Mouse (Mus musculus) liver, embryonic 11.5 days (tissue): ENCODE results near the gene Psmb11. TPM values are rescaled to one million over a fixed set of nuclear protein-coding genes. Genes with fewer than 3 reads are reported as not detected.

Experiments used
- ATAC-seq: fragments of 200-750 bp; cut with Nextera tagmentation; replicated peaks from 2 replicates; pipeline ENCODE4 v1.8.0; 2017; ENCODE audit warnings: moderate number of reproducible peaks, mild to moderate bottlenecking, moderate TSS enrichment, moderate library complexity; ENCODE audit not compliant: low FRiP score
- DNase-seq: peaks from one replicate; pipeline ENCODE4 v3.0.0-alpha.2; 2017; ENCODE audit warnings: low spot score
- H3K27ac ChIP-seq: fragments of 300-500 bp; sonication (generic); 2 replicates; pipeline ENCODE4 v1.5.1; 2014; ENCODE audit warnings: mild to moderate bottlenecking, low read depth, low read length, control low read depth
- H3K27me3 ChIP-seq: fragments of 300-500 bp; sonication (generic); replicated peaks from 2 replicates; pipeline ENCODE4 v1.6.1; 2014; ENCODE audit warnings: low read length, mixed read lengths; ENCODE audit not compliant: control insufficient read depth, insufficient read depth
- H3K36me3 ChIP-seq: fragments of 300-500 bp; sonication (generic); 2 replicates; pipeline ENCODE4 v1.6.1; 2014; ENCODE audit warnings: mild to moderate bottlenecking, low read length, moderate library complexity, mixed read lengths; ENCODE audit not compliant: control insufficient read depth, insufficient read depth
- H3K4me1 ChIP-seq: fragments of 300-500 bp; sonication (generic); replicated peaks from 2 replicates; pipeline ENCODE4 v1.6.1; 2014; ENCODE audit warnings: low read length, mixed read lengths; ENCODE audit not compliant: control insufficient read depth, insufficient read depth
- H3K4me2 ChIP-seq: fragments of 300-500 bp; sonication (generic); 2 replicates; pipeline ENCODE4 v1.6.1; 2014; ENCODE audit warnings: mild to moderate bottlenecking, control low read depth, moderate library complexity
- H3K4me3 ChIP-seq: fragments of 300-500 bp; sonication (generic); 2 replicates; pipeline ENCODE4 v1.5.1; 2014; ENCODE audit warnings: low read depth, low read length, control low read depth
- H3K9ac ChIP-seq: fragments of 300-500 bp; sonication (generic); 2 replicates; pipeline ENCODE4 v1.6.1; 2014; ENCODE audit warnings: low read depth, low read length, control low read depth
- H3K9me3 ChIP-seq: fragments of 300-500 bp; sonication (generic); 2 replicates; pipeline ENCODE4 v1.6.1; 2016; ENCODE audit warnings: low read length, inconsistent platforms, mixed read lengths; ENCODE audit not compliant: control insufficient read depth
- WGBS: fragments of 180-500 bp; shearing (Covaris S2); extraction: QIAGEN DNeasy Blood & Tissue Kit; methylation state at CpG from one replicate; pipeline ENCODE4 v1.1.7; 2014; 5-methylcytosine and 5-hydroxymethylcytosine counted together
- polyA plus RNA-seq: library from polyadenylated mRNA; unstranded; fragments of >200 nt; fragmentation: Nextera tagmentation; extraction: Ambion mirVana; gene quantifications from 2 replicates; pipeline ENCODE4 v1.2.1, GENCODE M21; 2014

The Psmb11 gene
- polyA plus RNA-seq, 1 experiment from 2014 or later: not detected

DNA sequence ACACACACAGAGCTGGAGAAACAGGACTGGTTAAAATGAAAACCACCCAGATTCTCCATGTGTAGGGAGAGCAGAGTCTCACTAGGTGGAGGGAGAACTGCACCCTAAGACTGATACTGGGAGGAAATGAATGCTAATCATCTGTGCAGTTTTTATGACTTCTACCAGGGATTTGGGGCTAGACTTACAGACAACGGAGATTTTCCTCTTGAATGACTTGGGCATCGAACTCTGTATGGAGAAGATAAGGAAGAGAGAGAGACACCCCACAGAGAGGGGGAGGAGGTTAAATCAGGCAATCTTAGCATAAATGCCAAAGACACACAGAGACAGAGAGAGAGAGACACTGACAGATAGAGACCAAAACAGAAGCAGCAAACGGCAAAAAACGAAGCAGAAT is 26.7 kb downstream of the Psmb11 start:
- 59% methylated on average over 4 of the region's 4 CpGs for WGBS
- Histone ChIP-seq H3K9ac (no peak overlapping the region), H3K9me3 (no peaks in the 10 kb centered on the region), H3K36me3 (peaks cover 72% of the 10 kb centered on the region), H3K27me3 (no peaks in the 10 kb centered on the region), H3K4me3 (no peak overlapping the region), H3K4me1 (peaks cover 17% of the 10 kb centered on the region), H3K27ac (no peak overlapping the region), H3K4me2 (no peak overlapping the region)
- DNase-seq: no peak
- ATAC-seq: no peak

DNA sequence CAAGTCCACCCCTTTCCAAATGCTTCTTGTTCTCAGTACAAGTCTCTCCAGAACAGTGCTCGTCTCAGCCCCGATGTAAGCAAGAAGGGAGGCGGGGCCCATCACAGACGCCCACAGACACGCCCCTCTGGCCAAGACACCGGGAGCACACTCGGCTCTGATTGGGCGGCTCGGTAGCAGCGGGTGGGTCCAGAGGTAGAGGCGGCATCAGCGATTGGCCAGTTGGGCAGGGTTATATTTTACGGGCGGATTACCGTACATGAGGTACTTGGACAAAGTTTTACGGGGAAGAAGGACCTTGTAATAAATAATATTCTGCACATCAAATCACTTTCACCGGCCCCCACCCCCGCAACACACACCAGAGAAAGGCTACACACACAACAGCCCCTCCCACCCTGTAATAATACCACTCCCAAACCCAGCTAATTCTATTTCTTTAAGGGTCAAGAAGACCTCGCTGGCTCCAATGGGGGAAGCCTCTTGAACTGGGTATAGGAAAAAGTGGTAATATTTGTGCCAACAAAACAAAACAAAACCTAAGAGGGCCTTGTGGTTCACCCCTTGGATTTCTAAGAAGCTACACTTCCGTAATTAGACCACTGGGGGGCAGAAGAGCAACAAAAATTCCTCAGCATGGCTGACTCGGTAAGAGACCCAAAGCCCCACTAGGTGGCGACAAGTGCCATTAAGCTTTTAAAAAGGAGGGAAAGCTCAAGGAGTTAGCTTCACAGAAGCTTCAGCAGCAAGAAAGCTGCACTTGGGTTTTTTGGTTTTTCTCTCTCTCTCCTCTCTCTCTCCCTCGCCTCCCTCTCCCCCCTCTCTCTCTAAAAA is 29.6 kb downstream of the Psmb11 start:
- Histone ChIP-seq H3K4me2 (no peak overlapping the region), H3K9ac (no peak overlapping the region), H3K36me3 (peaks cover 56% of the 10 kb centered on the region), H3K4me1 (peaks cover 27% of the 10 kb centered on the region), H3K27me3 (no peaks in the 10 kb centered on the region), H3K4me3 (no peak overlapping the region), H3K27ac (no peak overlapping the region), H3K9me3 (no peaks in the 10 kb centered on the region)
- DNase-seq (peak; percentile 70), ATAC-seq (peak; percentile 44)
- 63% methylated on average over 23 of the region's 23 CpGs for WGBS

DNA sequence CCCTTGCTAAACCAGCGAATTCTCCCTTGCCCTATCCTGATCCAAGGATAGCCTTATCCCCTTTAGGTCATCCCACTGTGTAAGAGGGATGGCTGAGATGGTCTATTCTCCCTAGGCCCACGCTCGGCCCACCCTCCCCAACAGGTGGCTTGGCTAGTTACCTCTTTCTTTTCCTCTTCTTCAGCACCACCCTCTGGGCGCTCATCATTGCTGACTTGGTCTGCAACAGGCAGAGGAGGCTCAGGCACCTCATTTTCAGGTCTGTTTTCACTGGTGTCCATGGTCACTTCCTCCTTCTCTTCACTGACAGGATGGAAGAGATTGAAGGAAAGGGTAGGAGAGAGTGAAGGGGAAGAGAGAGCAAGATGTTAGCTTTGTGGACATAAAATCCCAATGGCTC is 30.3 kb downstream of the Psmb11 start:
- ATAC-seq: no peak

DNA sequence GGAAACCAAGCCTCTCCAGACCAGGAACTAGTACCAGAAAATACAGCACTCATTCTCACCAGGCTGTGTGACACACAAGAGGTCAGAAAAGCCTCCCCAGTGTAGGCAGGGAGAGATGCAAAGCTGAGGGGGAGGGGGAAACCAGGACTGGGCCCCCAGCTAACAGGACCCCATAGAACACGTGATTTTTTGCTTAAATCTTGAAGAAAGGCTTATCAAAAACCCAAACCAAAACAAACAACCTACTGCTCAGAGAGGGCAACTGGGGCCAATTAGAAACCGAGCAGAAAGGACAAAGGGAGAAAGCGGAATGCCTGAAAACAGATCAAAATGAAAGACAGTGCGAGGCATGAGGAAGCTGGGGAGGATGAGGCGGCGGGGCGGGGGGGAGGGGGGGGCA is 31.6 kb downstream of the Psmb11 start:
- DNase-seq (no peak), ATAC-seq (no peak)
- H3K27ac ChIP-seq: peak overlapping the region; percentile 89
- peaks cover 43% of the 10 kb centered on the region for H3K36me3 ChIP-seq
- no peaks in the 10 kb centered on the region for H3K27me3 ChIP-seq
- under 1% methylated on average over 7 of the region's 7 CpGs for WGBS
- peak overlapping the region; percentile 89 for H3K9ac ChIP-seq
- H3K4me2 ChIP-seq: peak overlapping the region; percentile 88
- H3K4me1 ChIP-seq: peaks cover 27% of the 10 kb centered on the region
- H3K4me3 ChIP-seq: peak overlapping the region; percentile 84
- no peaks in the 10 kb centered on the region for H3K9me3 ChIP-seq

More for the DNA sequence above, 30.3 kb downstream of the Psmb11 start:
- H3K4me3 ChIP-seq: peak overlapping the region; percentile 16; the same call in 1 of the 2 replicates
- no peaks in the 10 kb centered on the region for H3K9me3 ChIP-seq
- peaks cover 27% of the 10 kb centered on the region for H3K4me1 ChIP-seq
- H3K9ac ChIP-seq: no peak overlapping the region
- DNase-seq: no peak
- H3K27ac ChIP-seq: no peak overlapping the region
- H3K27me3 ChIP-seq: no peaks in the 10 kb centered on the region
- peak overlapping the region; percentile 88; the same call in 1 of the 2 replicates for H3K4me2 ChIP-seq
- WGBS: 77% methylated on average over 4 of the region's 4 CpGs
- H3K36me3 ChIP-seq: peaks cover 54% of the 10 kb centered on the region

DNA sequence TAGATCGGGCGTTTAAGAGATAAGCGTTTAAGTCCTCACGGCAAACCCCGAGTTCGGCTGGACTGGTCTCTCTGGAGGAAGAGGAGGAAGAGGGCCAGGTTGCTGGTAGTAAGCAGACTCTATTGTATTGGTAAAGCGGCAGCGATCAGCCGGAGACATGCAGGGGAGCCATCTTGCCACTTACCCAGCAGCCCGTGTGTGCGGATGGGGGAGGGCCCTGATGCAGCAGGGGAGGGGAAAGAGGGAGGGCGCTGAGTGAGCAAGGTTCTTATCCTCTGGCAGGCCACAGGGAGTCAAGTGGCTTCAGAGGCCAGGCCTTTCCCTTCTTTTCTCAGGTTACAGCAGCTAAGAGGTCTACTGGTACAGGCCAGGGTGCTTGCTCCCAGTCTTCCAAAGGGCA is 32.3 kb downstream of the Psmb11 start:
- Histone ChIP-seq H3K9me3 (no peaks in the 10 kb centered on the region), H3K4me2 (peak overlapping the region; percentile 88), H3K4me1 (peaks cover 27% of the 10 kb centered on the region), H3K27ac (peak overlapping the region; percentile 89), H3K36me3 (peaks cover 42% of the 10 kb centered on the region), H3K9ac (peak overlapping the region; percentile 89), H3K4me3 (peak overlapping the region; percentile 84), H3K27me3 (no peaks in the 10 kb centered on the region)
- peak; percentile 92 for ATAC-seq
- DNase-seq: peak; percentile 88
- WGBS: under 1% methylated on average over 12 of the region's 12 CpGs

DNA sequence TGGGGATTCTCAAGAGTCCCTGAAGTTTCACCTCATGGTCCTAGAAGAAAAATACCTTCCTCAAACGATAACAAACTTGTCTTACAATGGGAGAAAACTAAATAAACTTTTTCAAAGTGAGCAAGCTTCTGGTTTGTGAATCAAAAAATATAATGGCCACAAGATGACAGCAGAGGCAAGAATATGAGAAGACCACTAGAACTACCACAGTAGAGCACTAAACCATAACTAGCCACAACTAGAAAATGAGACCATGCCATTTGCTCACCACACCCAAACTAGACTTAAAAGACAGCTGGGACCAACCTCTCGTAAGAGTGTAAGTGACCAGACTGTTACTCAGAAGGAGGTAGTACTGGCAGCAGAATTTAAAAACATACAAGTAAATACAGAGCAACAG is 38.8 kb downstream of the Psmb11 start:
- ATAC-seq (no peak), DNase-seq (no peak)
- no peaks in the 10 kb centered on the region for H3K9me3 ChIP-seq
- no peak overlapping the region for H3K27ac ChIP-seq
- H3K4me1 ChIP-seq: no peaks in the 10 kb centered on the region
- WGBS: 91% methylated on average over 2 of the region's 2 CpGs
- no peaks in the 10 kb centered on the region for H3K27me3 ChIP-seq
- no peak overlapping the region for H3K9ac ChIP-seq
- no peak overlapping the region for H3K4me2 ChIP-seq
- H3K4me3 ChIP-seq: no peak overlapping the region
- peaks cover 48% of the 10 kb centered on the region for H3K36me3 ChIP-seq

DNA sequence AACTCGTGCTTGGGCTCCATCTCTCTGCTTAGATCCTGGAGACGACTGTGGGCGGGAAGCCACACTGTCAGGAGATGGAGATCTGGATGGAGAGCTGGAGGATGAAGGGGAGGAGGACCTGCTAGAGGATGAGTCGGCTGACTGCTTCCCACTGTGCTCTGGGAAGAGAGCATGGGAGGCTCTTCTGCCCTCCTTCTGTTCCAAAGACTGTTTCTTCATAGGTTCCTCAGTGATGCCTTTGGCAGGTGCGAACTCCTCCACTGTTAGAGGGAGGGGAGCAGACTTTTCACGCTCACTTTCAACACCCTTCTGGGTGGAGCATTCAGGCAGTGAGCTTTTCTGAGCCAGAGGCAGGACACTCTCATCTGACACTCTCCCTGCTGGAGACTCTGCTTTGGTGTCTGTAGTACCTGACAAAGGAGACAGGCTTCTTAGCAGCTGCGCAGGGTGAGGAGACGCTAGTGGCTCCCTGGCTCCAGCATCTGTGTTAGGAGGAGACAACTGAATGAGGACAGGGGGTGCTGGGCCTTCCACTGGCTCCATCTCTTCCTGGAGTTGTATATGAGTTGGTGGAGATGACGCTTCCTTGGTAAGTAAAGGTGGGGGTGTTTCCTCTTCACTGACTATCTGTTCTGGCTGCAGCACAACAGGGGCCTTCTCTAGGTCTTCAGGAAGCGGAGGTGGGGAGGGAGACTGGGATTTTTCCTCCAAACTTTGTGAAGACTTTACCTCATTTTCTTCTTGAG is 43.4 kb downstream of the Psmb11 start:
- Histone ChIP-seq H3K36me3 (peaks cover 49% of the 10 kb centered on the region), H3K4me2 (no peak overlapping the region), H3K27ac (no peak overlapping the region), H3K9ac (no peak overlapping the region), H3K4me3 (no peak overlapping the region), H3K9me3 (no peaks in the 10 kb centered on the region), H3K27me3 (no peaks in the 10 kb centered on the region), H3K4me1 (no peaks in the 10 kb centered on the region)
- DNase-seq (no peak), ATAC-seq (no peak)
- WGBS: 87% methylated on average over 10 of the region's 10 CpGs

DNA sequence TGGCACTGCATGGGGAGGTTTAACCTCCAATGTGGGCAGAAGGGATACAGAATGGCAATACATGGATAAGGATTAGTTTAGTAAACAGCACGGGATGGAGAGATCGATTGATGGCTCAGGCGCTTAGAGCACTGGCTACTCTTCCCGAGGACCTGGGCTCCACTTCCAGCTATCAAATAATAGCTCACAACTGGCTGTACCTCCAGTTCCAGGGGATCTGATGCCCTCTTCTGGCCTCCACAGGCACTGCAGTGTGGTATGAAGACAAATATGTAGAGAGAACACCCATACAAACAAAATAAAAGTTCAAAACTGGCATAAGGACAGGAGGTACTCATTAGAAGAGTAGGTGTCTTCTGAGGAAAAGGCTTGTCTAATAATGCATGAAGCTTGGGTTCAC is 48.1 kb downstream of the Psmb11 start:
- no peak overlapping the region for H3K4me2 ChIP-seq
- WGBS: 69% methylated on average over 4 of the region's 4 CpGs
- H3K27ac ChIP-seq: no peak overlapping the region
- H3K9ac ChIP-seq: no peak overlapping the region
- no peaks in the 10 kb centered on the region for H3K4me1 ChIP-seq
- peaks cover 31% of the 10 kb centered on the region for H3K36me3 ChIP-seq
- no peaks in the 10 kb centered on the region for H3K27me3 ChIP-seq
- no peak for DNase-seq
- ATAC-seq: no peak
- no peak overlapping the region for H3K4me3 ChIP-seq
- no peaks in the 10 kb centered on the region for H3K9me3 ChIP-seq
